Mouse (Mus musculus) liver, postnatal 0 days (tissue): ENCODE results near the gene Gnao1.

Source experiments
- CTCF ChIP-seq: sonication (generic); IDR thresholded peaks from 2 replicates; pipeline ENCODE4 v1.5.1; 2016; ENCODE audit warnings: antibody characterized with exemption, low read depth
- EP300 ChIP-seq: IDR thresholded peaks from 2 replicates; pipeline ENCODE4 v1.6.1; 2016; ENCODE audit warnings: antibody characterized with exemption, low read depth, mild to moderate bottlenecking

DNA sequence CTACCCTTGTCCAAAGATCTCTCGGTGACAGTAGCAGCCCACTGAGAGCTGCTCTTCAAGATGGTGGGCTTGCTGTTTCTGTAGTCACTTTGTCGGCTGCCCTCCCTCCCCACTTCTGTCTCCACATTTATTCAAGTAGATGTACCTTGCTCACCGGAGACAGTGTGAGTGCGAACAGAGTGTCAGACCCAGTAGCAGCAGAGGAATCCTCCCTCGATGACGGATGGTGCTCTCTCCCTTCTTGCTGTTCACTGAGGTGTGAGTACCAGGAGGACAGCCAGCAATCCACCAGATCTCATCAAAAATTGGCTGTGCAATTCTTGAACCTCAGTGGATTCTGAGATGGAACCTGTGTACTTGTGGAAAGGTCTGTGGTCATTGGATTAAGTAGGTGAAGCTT is 6.5 kb downstream of the Gnao1 start:
- TF ChIP-seq CTCF (no peak), EP300 (no peak)
